Mouse (Mus musculus) adrenal gland, postnatal 4 days (tissue): ENCODE measurements around the gene Zfp987. TPM values are rescaled to one million over a fixed set of nuclear protein-coding genes. Genes with fewer than 3 reads are reported as not detected.
"Not testable (repeated sequence)": the region's sequence is repeated elsewhere in the genome, so short reads cannot be mapped to it uniquely, and the experiment has no call there.

ENCODE experiments used
- DNase-seq, 2 experiments: peaks; one replicate each; pipeline ENCODE4 v3.0.0; 2021 to 2022; ENCODE audit warnings: low spot score in 2 of 2, mixed read lengths in 2 of 2
- long read RNA-seq, 2 experiments: library from polyadenylated mRNA; stranded (forward); transcript quantifications; one replicate each; pipeline ENCODE4 v2.0.0; 2021
- total RNA-seq, 2 experiments: library from RNA; stranded (reverse); gene quantifications; 2 replicates each; pipeline ENCODE4 v1.2.3; 2021

Gene Zfp987
- total RNA-seq, result not detected
- long read RNA-seq, experiment 1, result 0 reads
- long read RNA-seq, experiment 2, result 0 reads

- not testable (repeated sequence) for DNase-seq
These were observed at the start of gene Zfp987 for GRCm38 (mm10) chr4:146096998-146097397. Gene Zfp987, plus strand, starts transcription at chr4:146097298.

- DNase-seq, result not testable (repeated sequence)
These were observed 44.6 kb upstream of the Zfp987 start for GRCm38 (mm10) chr4:146052536-146052935.

GRCm38 (mm10) chr4:146053445-146053844, 43.7 kb upstream of the Zfp987 start:
- DNase-seq, result not testable (repeated sequence)

- no peak for DNase-seq
These were observed 41.8 kb upstream of the Zfp987 start for GRCm38 (mm10) chr4:146055335-146055734.

- DNase-seq, result not testable (repeated sequence)
These were observed 38.5 kb upstream of the Zfp987 start for GRCm38 (mm10) chr4:146058646-146059045.

- not testable (repeated sequence) for DNase-seq
These were observed 38.0 kb upstream of the Zfp987 start for GRCm38 (mm10) chr4:146059078-146059477.

GRCm38 (mm10) chr4:146059974-146060693, 37.0 kb upstream of the Zfp987 start:
- not testable (repeated sequence) for DNase-seq

- not testable (repeated sequence) for DNase-seq
These were observed 36.0 kb upstream of the Zfp987 start for GRCm38 (mm10) chr4:146061082-146061481.

GRCm38 (mm10) chr4:146062021-146062420, 35.1 kb upstream of the Zfp987 start:
- DNase-seq, result not testable (repeated sequence)

- DNase-seq, result not testable (repeated sequence)
These were observed 34.1 kb upstream of the Zfp987 start for GRCm38 (mm10) chr4:146063001-146063400.

- DNase-seq, result not testable (repeated sequence)
These were observed 33.5 kb upstream of the Zfp987 start for GRCm38 (mm10) chr4:146063621-146064020.

- not testable (repeated sequence) for DNase-seq
These were observed 32.3 kb upstream of the Zfp987 start for GRCm38 (mm10) chr4:146064807-146065206.

GRCm38 (mm10) chr4:146066932-146067580, 30.0 kb upstream of the Zfp987 start:
- DNase-seq, result not testable (repeated sequence)

- DNase-seq, result not testable (repeated sequence)
These were observed 29.5 kb upstream of the Zfp987 start for GRCm38 (mm10) chr4:146067594-146067993.

GRCm38 (mm10) chr4:146073264-146073663, 23.8 kb upstream of the Zfp987 start:
- DNase-seq, result not testable (repeated sequence)

GRCm38 (mm10) chr4:146101448-146101847, 4.3 kb downstream of the Zfp987 start:
- not testable (repeated sequence) for DNase-seq

GRCm38 (mm10) chr4:146156524-146156923, 59.4 kb downstream of the Zfp987 start, which contains the start of gene Zfp600:
Gene Zfp600, plus strand, starts transcription at chr4:146156824.
- DNase-seq, result not testable (repeated sequence)

- DNase-seq, result not testable (repeated sequence)
These were observed 65.8 kb downstream of the Zfp987 start for GRCm38 (mm10) chr4:146162893-146163292.

- not testable (repeated sequence) for DNase-seq
These were observed 70.2 kb downstream of the Zfp987 start for GRCm38 (mm10) chr4:146167202-146167832.

- not testable (repeated sequence) for DNase-seq
These were observed 70.9 kb downstream of the Zfp987 start for GRCm38 (mm10) chr4:146167879-146168532.

- DNase-seq, result not testable (repeated sequence)
These were observed 71.7 kb downstream of the Zfp987 start for GRCm38 (mm10) chr4:146168730-146169215.
